Mouse (Mus musculus): ENCODE measurements around the gene Btbd11. TPM values are rescaled to one million over a fixed set of nuclear protein-coding genes. Genes with fewer than 3 reads are reported as not detected.

Gene Btbd11
- polyA plus RNA-seq, 1 experiment from 2014 or later: 7.1 TPM

DNA sequence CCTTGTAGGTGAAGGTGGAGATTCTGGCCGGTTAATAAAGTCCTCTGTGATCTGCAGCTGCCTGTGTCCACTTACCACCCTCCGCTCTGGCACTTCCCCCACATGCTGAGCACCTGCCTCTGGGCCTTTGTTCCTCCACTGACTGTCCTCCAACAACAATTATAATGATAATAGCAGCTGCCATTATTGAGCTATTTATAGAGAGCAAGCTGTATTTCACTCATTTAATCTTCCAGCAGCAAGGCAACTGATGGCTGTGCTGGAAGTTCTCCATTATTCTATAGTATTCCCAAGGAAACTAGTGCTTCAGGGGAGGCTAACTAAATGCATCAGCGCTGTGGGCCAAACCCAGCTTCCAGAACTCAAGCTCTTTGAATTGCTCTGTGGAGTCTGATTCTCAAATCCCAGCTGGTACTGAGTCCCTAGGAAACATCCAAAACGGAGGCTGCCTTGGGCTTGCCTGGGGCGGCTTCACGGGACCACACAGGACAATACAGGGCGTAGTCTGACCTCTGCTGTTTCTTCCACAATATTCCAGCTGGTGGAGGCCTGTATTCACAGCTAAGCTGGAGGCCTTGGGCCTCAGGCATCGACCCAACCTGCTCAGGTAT is 153.0 kb downstream of the Btbd11 start:
- H3K4me1 ChIP-seq (ENCODE audit: control insufficient read depth, insufficient read depth, low read length): peaks cover 13% of the 10 kb centered on the region
- ATAC-seq (peak; percentile 49), DNase-seq (ENCODE audit: low spot score) (peak; percentile 52)
- no peaks in the 10 kb centered on the region for H3K27me3 ChIP-seq (replicated peaks; ENCODE audit: control insufficient read depth, insufficient read depth, low read length)
- no peak overlapping the region for H3K4me3 ChIP-seq (ENCODE audit: low read depth, low read length)
- peak overlapping the region; percentile 59 for H3K27ac ChIP-seq (ENCODE audit: low read depth, low read length)
- peak overlapping the region; percentile 40; the same call in 1 of the 2 replicates for H3K9ac ChIP-seq (ENCODE audit: low read length)
- no peaks in the 10 kb centered on the region for H3K36me3 ChIP-seq (ENCODE audit: control insufficient read depth, insufficient read depth, low read length)
- 12% methylated on average over 8 of the region's 8 CpGs for WGBS
- no peaks in the 10 kb centered on the region for H3K9me3 ChIP-seq (replicated peaks; ENCODE audit: control insufficient read depth, low read length)
- no peak overlapping the region for H3K4me2 ChIP-seq (ENCODE audit: low read length)

DNA sequence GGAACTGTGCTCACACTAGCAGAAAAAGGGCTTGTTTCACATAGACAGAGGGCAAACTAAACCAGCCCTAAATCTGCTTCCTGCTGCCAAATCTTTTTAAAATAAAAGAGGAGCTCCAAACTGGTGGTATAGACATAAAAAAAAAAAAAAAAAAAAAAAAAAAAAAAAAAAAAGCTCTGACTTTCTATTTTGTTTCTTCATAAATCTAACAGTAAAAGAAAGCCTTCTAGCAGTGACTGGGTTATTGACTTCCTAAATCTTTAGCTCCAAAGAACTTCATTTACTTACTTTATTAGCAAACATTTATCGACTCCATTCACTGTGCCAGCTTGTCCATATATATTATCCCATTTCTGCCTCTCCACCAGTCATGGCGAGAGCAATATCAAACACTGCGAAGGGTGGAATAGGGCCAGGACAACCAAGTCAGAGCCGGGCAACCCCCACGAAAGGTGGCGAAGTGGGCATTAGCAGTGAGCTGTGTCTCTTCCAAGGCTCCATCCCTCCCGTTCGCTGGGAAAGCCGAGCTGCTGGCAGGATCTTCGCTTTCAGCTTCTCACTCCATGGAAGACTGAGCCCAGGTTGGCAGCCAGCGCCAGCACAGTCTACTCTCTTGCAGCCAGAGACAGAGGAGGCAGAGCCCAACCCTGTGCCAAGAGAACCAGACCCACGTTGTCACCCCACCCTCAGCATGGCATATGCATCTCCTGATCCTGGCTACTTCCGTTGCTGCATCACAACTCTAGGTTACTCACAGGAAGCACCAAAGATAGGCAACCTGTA is 153.9 kb downstream of the Btbd11 start:
- no peak overlapping the region for H3K4me3 ChIP-seq (ENCODE audit: low read depth, low read length)
- H3K27ac ChIP-seq (ENCODE audit: low read depth, low read length): peak overlapping the region; percentile 59; the same call in 1 of the 2 replicates
- H3K9me3 ChIP-seq (replicated peaks; ENCODE audit: control insufficient read depth, low read length): no peaks in the 10 kb centered on the region
- no peaks in the 10 kb centered on the region for H3K36me3 ChIP-seq (ENCODE audit: control insufficient read depth, insufficient read depth, low read length)
- H3K4me2 ChIP-seq (ENCODE audit: low read length): no peak overlapping the region
- 74% methylated on average over 13 of the region's 13 CpGs for WGBS
- peaks cover 13% of the 10 kb centered on the region for H3K4me1 ChIP-seq (ENCODE audit: control insufficient read depth, insufficient read depth, low read length)
- peak; percentile 50 for DNase-seq (ENCODE audit: low spot score)
- peak; percentile 64; the same call in 1 of the 2 replicates for ATAC-seq
- H3K27me3 ChIP-seq (replicated peaks; ENCODE audit: control insufficient read depth, insufficient read depth, low read length): no peaks in the 10 kb centered on the region
- H3K9ac ChIP-seq (ENCODE audit: low read length): no peak overlapping the region

GRCm38 (mm10) chr10:85541481-85541880 is 154.9 kb downstream of the Btbd11 start:
- H3K4me1 ChIP-seq (ENCODE audit: control insufficient read depth, insufficient read depth, low read length): peaks cover 13% of the 10 kb centered on the region
- no peak overlapping the region for H3K9ac ChIP-seq (ENCODE audit: low read length)
- no peaks in the 10 kb centered on the region for H3K9me3 ChIP-seq (replicated peaks; ENCODE audit: control insufficient read depth, low read length)
- H3K4me2 ChIP-seq (ENCODE audit: low read length): no peak overlapping the region
- ATAC-seq: peak; percentile 27; the same call in 1 of the 2 replicates
- DNase-seq (ENCODE audit: low spot score): peak; percentile 37
- H3K4me3 ChIP-seq (ENCODE audit: low read depth, low read length): no peak overlapping the region
- no peaks in the 10 kb centered on the region for H3K27me3 ChIP-seq (replicated peaks; ENCODE audit: control insufficient read depth, insufficient read depth, low read length)
- WGBS: 71% methylated on average over 3 of the region's 3 CpGs
- no peaks in the 10 kb centered on the region for H3K36me3 ChIP-seq (ENCODE audit: control insufficient read depth, insufficient read depth, low read length)
- no peak overlapping the region for H3K27ac ChIP-seq (ENCODE audit: low read depth, low read length)

GRCm38 (mm10) chr10:85541892-85542630 is 155.4 kb downstream of the Btbd11 start:
- H3K36me3 ChIP-seq (ENCODE audit: control insufficient read depth, insufficient read depth, low read length): no peaks in the 10 kb centered on the region
- H3K9me3 ChIP-seq (replicated peaks; ENCODE audit: control insufficient read depth, low read length): no peaks in the 10 kb centered on the region
- H3K4me3 ChIP-seq (ENCODE audit: low read depth, low read length): no peak overlapping the region
- H3K27me3 ChIP-seq (replicated peaks; ENCODE audit: control insufficient read depth, insufficient read depth, low read length): no peaks in the 10 kb centered on the region
- no peak overlapping the region for H3K9ac ChIP-seq (ENCODE audit: low read length)
- no peak overlapping the region for H3K4me2 ChIP-seq (ENCODE audit: low read length)
- H3K4me1 ChIP-seq (ENCODE audit: control insufficient read depth, insufficient read depth, low read length): peaks cover 13% of the 10 kb centered on the region
- WGBS: 95% methylated on average over 14 of the region's 14 CpGs
- DNase-seq (ENCODE audit: low spot score) (no peak), ATAC-seq (no peak)
- H3K27ac ChIP-seq (ENCODE audit: low read depth, low read length): no peak overlapping the region

DNA sequence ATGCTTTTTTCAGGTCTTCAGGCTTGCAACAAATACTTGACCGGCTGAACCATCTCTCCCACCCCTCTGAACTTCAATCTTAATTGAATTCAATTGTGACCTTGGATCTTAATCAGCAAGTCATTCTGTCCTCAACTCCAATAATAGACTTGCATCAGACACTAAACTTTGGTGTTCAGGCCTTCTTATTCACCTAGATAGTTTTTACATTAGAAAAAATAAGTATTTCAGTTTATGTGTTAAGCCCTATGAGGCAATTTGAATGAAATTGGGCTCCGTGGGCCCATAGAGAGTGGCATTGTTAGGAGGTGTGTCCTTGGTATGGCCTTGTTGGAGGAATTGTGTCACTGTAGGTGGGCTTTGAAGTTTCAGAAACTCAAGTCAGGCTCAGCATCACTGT is 156.7 kb downstream of the Btbd11 start:
- DNase-seq (ENCODE audit: low spot score) (no peak), ATAC-seq (no peak)
- Histone ChIP-seq H3K36me3 (ENCODE audit: control insufficient read depth, insufficient read depth, low read length) (no peaks in the 10 kb centered on the region), H3K9ac (ENCODE audit: low read length) (no peak overlapping the region), H3K4me2 (ENCODE audit: low read length) (no peak overlapping the region), H3K27me3 (replicated peaks; ENCODE audit: control insufficient read depth, insufficient read depth, low read length) (no peaks in the 10 kb centered on the region), H3K27ac (ENCODE audit: low read depth, low read length) (no peak overlapping the region), H3K9me3 (replicated peaks; ENCODE audit: control insufficient read depth, low read length) (no peaks in the 10 kb centered on the region), H3K4me1 (ENCODE audit: control insufficient read depth, insufficient read depth, low read length) (peaks cover 13% of the 10 kb centered on the region), H3K4me3 (ENCODE audit: low read depth, low read length) (no peak overlapping the region)
- 93% methylated on average over 2 of the region's 2 CpGs for WGBS

DNA sequence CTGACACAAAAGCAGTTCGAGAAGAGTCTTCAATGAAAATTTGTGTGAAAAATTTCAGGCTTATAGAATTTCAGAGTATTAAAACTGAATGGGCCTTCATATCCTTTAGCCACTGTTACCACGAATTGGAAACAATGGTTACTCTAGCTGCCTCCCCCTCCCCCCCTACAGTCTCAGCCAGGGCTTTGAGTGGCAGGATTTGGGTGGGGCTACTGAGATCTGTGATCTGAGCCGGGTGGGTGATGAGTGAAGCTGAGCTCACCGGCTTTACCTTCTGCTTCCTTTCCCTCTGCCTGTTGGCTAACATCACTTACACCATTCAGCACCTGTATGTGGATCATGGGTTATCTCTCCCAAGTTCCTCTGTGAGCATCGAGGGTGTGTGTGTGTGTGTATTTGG is 158.4 kb downstream of the Btbd11 start:
- 53% methylated on average over 5 of the region's 5 CpGs for WGBS
- Histone ChIP-seq H3K4me1 (ENCODE audit: control insufficient read depth, insufficient read depth, low read length) (peaks cover 2% of the 10 kb centered on the region), H3K27ac (ENCODE audit: low read depth, low read length) (no peak overlapping the region), H3K27me3 (replicated peaks; ENCODE audit: control insufficient read depth, insufficient read depth, low read length) (no peaks in the 10 kb centered on the region), H3K9me3 (replicated peaks; ENCODE audit: control insufficient read depth, low read length) (no peaks in the 10 kb centered on the region), H3K36me3 (ENCODE audit: control insufficient read depth, insufficient read depth, low read length) (no peaks in the 10 kb centered on the region), H3K4me2 (ENCODE audit: low read length) (no peak overlapping the region), H3K9ac (ENCODE audit: low read length) (no peak overlapping the region), H3K4me3 (ENCODE audit: low read depth, low read length) (no peak overlapping the region)
- no peak for DNase-seq (ENCODE audit: low spot score)
- ATAC-seq: no peak

DNA sequence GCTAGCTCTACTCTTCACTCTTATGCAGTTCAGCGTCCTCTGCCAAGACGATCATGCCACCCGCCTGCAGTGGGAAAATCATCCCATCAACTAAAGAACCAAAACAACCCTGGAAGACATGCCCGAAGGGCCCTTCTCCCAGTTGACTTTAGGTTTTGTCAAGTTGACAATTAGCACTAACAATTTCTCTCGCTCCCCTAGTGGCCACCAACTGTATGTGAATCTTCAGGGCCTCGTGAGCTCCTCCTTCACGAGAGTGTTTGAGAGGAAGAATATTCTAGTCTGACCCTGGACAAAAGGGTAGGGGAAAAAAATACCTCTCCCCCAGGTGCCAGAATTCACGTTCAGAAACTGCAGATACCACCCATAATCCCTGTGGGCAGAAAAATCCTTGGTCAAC is 168.6 kb downstream of the Btbd11 start:
- Histone ChIP-seq H3K9ac (ENCODE audit: low read length) (no peak overlapping the region), H3K36me3 (ENCODE audit: control insufficient read depth, insufficient read depth, low read length) (no peaks in the 10 kb centered on the region), H3K4me2 (ENCODE audit: low read length) (no peak overlapping the region), H3K9me3 (replicated peaks; ENCODE audit: control insufficient read depth, low read length) (no peaks in the 10 kb centered on the region), H3K4me3 (ENCODE audit: low read depth, low read length) (no peak overlapping the region), H3K4me1 (ENCODE audit: control insufficient read depth, insufficient read depth, low read length) (no peaks in the 10 kb centered on the region), H3K27ac (ENCODE audit: low read depth, low read length) (no peak overlapping the region), H3K27me3 (replicated peaks; ENCODE audit: control insufficient read depth, insufficient read depth, low read length) (no peaks in the 10 kb centered on the region)
- no peak for DNase-seq (ENCODE audit: low spot score)
- 59% methylated on average over 8 of the region's 8 CpGs for WGBS
- ATAC-seq: no peak

- H3K9ac ChIP-seq (ENCODE audit: low read length): no peak overlapping the region
- no peak for ATAC-seq
- H3K4me2 ChIP-seq (ENCODE audit: low read length): no peak overlapping the region
- 91% methylated on average over 14 of the region's 14 CpGs for WGBS
- H3K36me3 ChIP-seq (ENCODE audit: control insufficient read depth, insufficient read depth, low read length): no peaks in the 10 kb centered on the region
- H3K4me1 ChIP-seq (ENCODE audit: control insufficient read depth, insufficient read depth, low read length): no peaks in the 10 kb centered on the region
- H3K27ac ChIP-seq (ENCODE audit: low read depth, low read length): no peak overlapping the region
- no peaks in the 10 kb centered on the region for H3K9me3 ChIP-seq (replicated peaks; ENCODE audit: control insufficient read depth, low read length)
- no peak overlapping the region for H3K4me3 ChIP-seq (ENCODE audit: low read depth, low read length)
- DNase-seq (ENCODE audit: low spot score): no peak
- H3K27me3 ChIP-seq (replicated peaks; ENCODE audit: control insufficient read depth, insufficient read depth, low read length): no peaks in the 10 kb centered on the region
These were observed 174.8 kb downstream of the Btbd11 start for GRCm38 (mm10) chr10:85561418-85561817.
